Mouse (Mus musculus): ENCODE measurements around the gene Ppp1r15a. TPM values are rescaled to one million over a fixed set of nuclear protein-coding genes. Genes with fewer than 3 reads are reported as not detected.

The Ppp1r15a gene
- polyA plus RNA-seq, 1 experiment, result 32.5 TPM

- TF ChIP-seq CEBPB (IDR thresholded peaks at IDR 0.05; ENCODE audit: low read depth) (no peak), CTCF (IDR thresholded peaks at IDR 0.05; ENCODE audit: control insufficient read depth, insufficient read depth, insufficient read length) (no peak), MAX (IDR thresholded peaks at IDR 0.05) (peak; percentile 47), USF1 (IDR thresholded peaks at IDR 0.05; ENCODE audit: low read depth) (peak; percentile 49)
- H3K79me2 ChIP-seq (ENCODE audit: control insufficient read depth, insufficient read depth), result peaks cover 19% of the 10 kb centered on the region
- peak overlapping the region; percentile 25 for H3ac ChIP-seq (ENCODE audit: control insufficient read depth, insufficient read length, low read depth)
- H3K36me3 ChIP-seq (ENCODE audit: control insufficient read depth, insufficient read depth), result peaks cover 21% of the 10 kb centered on the region
- H3K79me3 ChIP-seq (ENCODE audit: low read depth), result peaks cover 14% of the 10 kb centered on the region
- peak overlapping the region; percentile 75 for H3K4me3 ChIP-seq (ENCODE audit: insufficient read depth, poor library complexity, severe bottlenecking)
- no peaks in the 10 kb centered on the region for H3K27me3 ChIP-seq (ENCODE audit: control insufficient read depth, insufficient read depth, insufficient read length)
Observed at GRCm38 (mm10) chr7:45524841-45525621, 1.0 kb downstream of the Ppp1r15a start.

GRCm38 (mm10) chr7:45523678-45524170 lies 2.3 kb downstream of the Ppp1r15a start:
- Histone ChIP-seq H3K4me3 (ENCODE audit: insufficient read depth, poor library complexity, severe bottlenecking) (no peak overlapping the region), H3ac (ENCODE audit: control insufficient read depth, insufficient read length, low read depth) (no peak overlapping the region), H3K79me2 (ENCODE audit: control insufficient read depth, insufficient read depth) (peaks cover 19% of the 10 kb centered on the region), H3K27me3 (ENCODE audit: control insufficient read depth, insufficient read depth, insufficient read length) (no peaks in the 10 kb centered on the region), H3K79me3 (ENCODE audit: low read depth) (peaks cover 14% of the 10 kb centered on the region), H3K36me3 (ENCODE audit: control insufficient read depth, insufficient read depth) (peaks cover 21% of the 10 kb centered on the region)
- TF ChIP-seq MAX (IDR thresholded peaks at IDR 0.05), result no peak
- no peak for TF ChIP-seq MYOG (IDR thresholded peaks at IDR 0.05; ENCODE audit: control insufficient read depth, extremely low read depth, insufficient read length)
- TF ChIP-seq USF1 (IDR thresholded peaks at IDR 0.05; ENCODE audit: low read depth), result no peak
- no peak for TF ChIP-seq FOSL1 (IDR thresholded peaks at IDR 0.05; ENCODE audit: insufficient read depth, low read length, poor library complexity, severe bottlenecking)
- TF ChIP-seq CTCF (IDR thresholded peaks at IDR 0.05; ENCODE audit: control insufficient read depth, insufficient read depth, insufficient read length), result no peak
- no peak for TF ChIP-seq MYOD1 (IDR thresholded peaks at IDR 0.05; ENCODE audit: control insufficient read depth, insufficient read length, low read depth)
- TF ChIP-seq CEBPB (IDR thresholded peaks at IDR 0.05; ENCODE audit: low read depth), result no peak

- Histone ChIP-seq H3ac (ENCODE audit: control insufficient read depth, insufficient read length, low read depth) (no peak overlapping the region), H3K79me2 (ENCODE audit: control insufficient read depth, insufficient read depth) (peaks cover 19% of the 10 kb centered on the region), H3K27me3 (ENCODE audit: control insufficient read depth, insufficient read depth, insufficient read length) (no peaks in the 10 kb centered on the region), H3K4me3 (ENCODE audit: insufficient read depth, poor library complexity, severe bottlenecking) (no peak overlapping the region), H3K79me3 (ENCODE audit: low read depth) (peaks cover 14% of the 10 kb centered on the region), H3K36me3 (ENCODE audit: control insufficient read depth, insufficient read depth) (peaks cover 21% of the 10 kb centered on the region)
- no peak for TF ChIP-seq CTCF (IDR thresholded peaks at IDR 0.05; ENCODE audit: control insufficient read depth, insufficient read depth, insufficient read length)
- TF ChIP-seq MYOG (IDR thresholded peaks at IDR 0.05; ENCODE audit: control insufficient read depth, extremely low read depth, insufficient read length), result no peak
- TF ChIP-seq MYOD1 (IDR thresholded peaks at IDR 0.05; ENCODE audit: control insufficient read depth, insufficient read length, low read depth), result no peak
- TF ChIP-seq FOSL1 (IDR thresholded peaks at IDR 0.05; ENCODE audit: insufficient read depth, low read length, poor library complexity, severe bottlenecking), result no peak
- no peak for TF ChIP-seq MAX (IDR thresholded peaks at IDR 0.05)
- no peak for TF ChIP-seq USF1 (IDR thresholded peaks at IDR 0.05; ENCODE audit: low read depth)
- no peak for TF ChIP-seq CEBPB (IDR thresholded peaks at IDR 0.05; ENCODE audit: low read depth)
Observed at GRCm38 (mm10) chr7:45522957-45523676, 3.0 kb downstream of the Ppp1r15a start.

GRCm38 (mm10) chr7:45522194-45522752 lies 3.8 kb downstream of the Ppp1r15a start:
- Histone ChIP-seq H3ac (ENCODE audit: control insufficient read depth, insufficient read length, low read depth) (no peak overlapping the region), H3K79me3 (ENCODE audit: low read depth) (peaks cover 14% of the 10 kb centered on the region), H3K36me3 (ENCODE audit: control insufficient read depth, insufficient read depth) (peaks cover 21% of the 10 kb centered on the region), H3K27me3 (ENCODE audit: control insufficient read depth, insufficient read depth, insufficient read length) (no peaks in the 10 kb centered on the region), H3K4me3 (ENCODE audit: insufficient read depth, poor library complexity, severe bottlenecking) (no peak overlapping the region), H3K79me2 (ENCODE audit: control insufficient read depth, insufficient read depth) (peaks cover 19% of the 10 kb centered on the region)
- TF ChIP-seq MYOG (IDR thresholded peaks at IDR 0.05; ENCODE audit: control insufficient read depth, extremely low read depth, insufficient read length), result no peak
- TF ChIP-seq CTCF (IDR thresholded peaks at IDR 0.05; ENCODE audit: control insufficient read depth, insufficient read depth, insufficient read length), result no peak
- no peak for TF ChIP-seq MAX (IDR thresholded peaks at IDR 0.05)
- TF ChIP-seq FOSL1 (IDR thresholded peaks at IDR 0.05; ENCODE audit: insufficient read depth, low read length, poor library complexity, severe bottlenecking), result no peak
- TF ChIP-seq USF1 (IDR thresholded peaks at IDR 0.05; ENCODE audit: low read depth), result no peak
- no peak for TF ChIP-seq CEBPB (IDR thresholded peaks at IDR 0.05; ENCODE audit: low read depth)
- no peak for TF ChIP-seq MYOD1 (IDR thresholded peaks at IDR 0.05; ENCODE audit: control insufficient read depth, insufficient read length, low read depth)

GRCm38 (mm10) chr7:45521728-45522184 lies 4.3 kb downstream of the Ppp1r15a start:
- H3K36me3 ChIP-seq (ENCODE audit: control insufficient read depth, insufficient read depth), result peaks cover 21% of the 10 kb centered on the region
- TF ChIP-seq CEBPB (IDR thresholded peaks at IDR 0.05; ENCODE audit: low read depth) (no peak), CTCF (IDR thresholded peaks at IDR 0.05; ENCODE audit: control insufficient read depth, insufficient read depth, insufficient read length) (no peak), FOSL1 (IDR thresholded peaks at IDR 0.05; ENCODE audit: insufficient read depth, low read length, poor library complexity, severe bottlenecking) (no peak), MAX (IDR thresholded peaks at IDR 0.05) (no peak), MYOD1 (IDR thresholded peaks at IDR 0.05; ENCODE audit: control insufficient read depth, insufficient read length, low read depth) (no peak), MYOG (IDR thresholded peaks at IDR 0.05; ENCODE audit: control insufficient read depth, extremely low read depth, insufficient read length) (no peak), USF1 (IDR thresholded peaks at IDR 0.05; ENCODE audit: low read depth) (no peak)

More at GRCm38 (mm10) chr7:45521728-45522184, 4.3 kb downstream of the Ppp1r15a start:
- H3K79me3 ChIP-seq (ENCODE audit: low read depth), result peaks cover 14% of the 10 kb centered on the region
- no peaks in the 10 kb centered on the region for H3K27me3 ChIP-seq (ENCODE audit: control insufficient read depth, insufficient read depth, insufficient read length)
- peaks cover 19% of the 10 kb centered on the region for H3K79me2 ChIP-seq (ENCODE audit: control insufficient read depth, insufficient read depth)
- peak overlapping the region; percentile 6 for H3K4me3 ChIP-seq (ENCODE audit: insufficient read depth, poor library complexity, severe bottlenecking)
- H3ac ChIP-seq (ENCODE audit: control insufficient read depth, insufficient read length, low read depth), result no peak overlapping the region

Data from C2C12 (cell line).